Mouse (Mus musculus): ENCODE results near the gene Tmem50b.

DNA sequence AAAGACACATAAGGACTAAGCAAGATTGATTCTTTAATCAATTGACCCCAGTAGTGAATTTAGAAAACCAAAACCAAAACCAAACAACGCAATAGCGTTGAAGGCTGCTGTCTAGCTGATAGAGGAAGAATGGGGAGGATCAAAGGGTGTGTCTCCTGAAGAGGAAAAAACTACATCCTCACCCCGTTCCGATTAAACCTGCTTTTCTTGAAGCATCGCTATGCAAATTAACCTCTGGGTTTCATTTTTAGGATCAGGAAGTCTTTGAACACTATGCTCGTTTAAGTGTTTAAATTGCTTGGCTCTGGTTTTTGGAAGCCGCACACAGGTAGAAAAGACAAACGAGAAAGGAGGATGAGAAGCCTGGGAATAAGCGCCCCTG is 1.2 kb downstream of the Tmem50b start:
- TF ChIP-seq CTCF (IDR thresholded peaks at IDR 0.05; ENCODE audit: extremely low read depth, insufficient read depth, low read length) = no peak
- TF ChIP-seq POLR2A (IDR thresholded peaks at IDR 0.05; ENCODE audit: extremely low read depth, insufficient read depth, low read length) = no peak
